Mouse (Mus musculus): ENCODE results near the gene Vmn2r6. TPM values are rescaled to one million over a fixed set of nuclear protein-coding genes. Genes with fewer than 3 reads are reported as not detected.
"Not testable (repeated sequence)": the region's sequence is repeated elsewhere in the genome, so short reads cannot be mapped to it uniquely, and the experiment has no call there.

Gene Vmn2r6
- total RNA-seq (2017) = 0.12 TPM in 1 of 2 replicates, not detected in the other

- not testable (repeated sequence) for ATAC-seq (ENCODE audit: extremely low read depth, insufficient number of reproducible peaks, low FRiP score, poor library complexity, severe bottlenecking)
Measured at GRCm38 (mm10) chr3:64565730-64566129, at the start of gene Vmn2r6. TSS of gene Vmn2r6 (minus strand) at chr3:64565830.

- ATAC-seq (ENCODE audit: extremely low read depth, insufficient number of reproducible peaks, low FRiP score, poor library complexity, severe bottlenecking) = no peak
Measured at GRCm38 (mm10) chr3:64587618-64588017, 22.0 kb upstream of the Vmn2r6 start.

GRCm38 (mm10) chr3:64568793-64569192 is 3.2 kb upstream of the Vmn2r6 start:
- not testable (repeated sequence) for ATAC-seq (ENCODE audit: extremely low read depth, insufficient number of reproducible peaks, low FRiP score, poor library complexity, severe bottlenecking)

GRCm38 (mm10) chr3:64523585-64523984 is 42.0 kb downstream of the Vmn2r6 start:
- not testable (repeated sequence) for ATAC-seq (ENCODE audit: extremely low read depth, insufficient number of reproducible peaks, low FRiP score, poor library complexity, severe bottlenecking)

GRCm38 (mm10) chr3:64509742-64510141 is 55.9 kb downstream of the Vmn2r6 start, which contains the start of gene Vmn2r5:
TSS of gene Vmn2r5 (minus strand) at chr3:64509842.
- ATAC-seq (ENCODE audit: extremely low read depth, insufficient number of reproducible peaks, low FRiP score, poor library complexity, severe bottlenecking) = not testable (repeated sequence)

Other genes starting within 250 kb of the Vmn2r6 start
- under 0.01 TPM in 1 of 2 replicates, not detected in the other for gene Vmn2r4, start 150.5 kb downstream of the Vmn2r6 start, total RNA-seq (2017)
- gene Vmn2r5, start 56.0 kb downstream of the Vmn2r6 start, total RNA-seq (2017) = not detected in 2 replicates

Measured in neutrophil, adult 5-6 weeks (primary cell).